Comparison of ENCODE assay signal across 7 mouse cellular contexts in genomic region chr10:59916649-59917048, GRCm38 (mm10). TPM values are rescaled to one million over a fixed set of nuclear protein-coding genes. Genes with fewer than 3 reads are reported as not detected.
DNase-seq lines count a peak whose midpoint lies in the region; ATAC-seq and TF ChIP-seq lines count a peak whose summit lies in the region.

No protein-coding gene starts in this region.

- H3K9me3 ChIP-seq in G1E (replicated peaks): no peaks in the 10 kb centered on the region
- no peaks in the 10 kb centered on the region for H3K9me3 ChIP-seq in neural tube, embryonic 12.5 days

- H3K4me3 ChIP-seq in G1E (ENCODE audit: low read depth, low read length): no peak overlapping the region; the same call in 1 of the 2 replicates
- peak overlapping the region; percentile 22; the same call in 1 of the 2 replicates for H3K4me3 ChIP-seq in brown adipose tissue, adult 24 weeks (ENCODE audit: insufficient read depth, low read depth, low read length)
- H3K4me3 ChIP-seq in liver, adult 2 months (ENCODE audit: insufficient read depth, low read depth, low read length): peak overlapping the region; percentile 36; the same call in 1 of the 2 replicates
- H3K4me3 ChIP-seq in neural tube, embryonic 12.5 days: 0 out of 2 replicates have a peak overlapping the region, but pooled peaks have one; percentile 5

- H3K4me2 ChIP-seq in neural tube, embryonic 12.5 days (replicated peaks): peak overlapping the region; percentile 55

- peak; percentile 34 for DNase-seq in G1E (ENCODE audit: low spot score)
- peak; percentile 69 for DNase-seq in heart, postnatal 4 days
- peak; percentile 37 for DNase-seq in liver, adult 2 months (ENCODE audit: extremely low read depth, low read depth, low spot score)
- DNase-seq in adrenal gland, postnatal 10 days: no peak

- H3K79me2 ChIP-seq in liver, adult 2 months (ENCODE audit: control insufficient read depth, insufficient read depth, low read length): no peaks in the 10 kb centered on the region

- H3K27me3 ChIP-seq in G1E (ENCODE audit: insufficient read depth, low read length): no peaks in the 10 kb centered on the region; the same call in 1 of the 2 replicates
- no peaks in the 10 kb centered on the region for H3K27me3 ChIP-seq in liver, adult 2 months (ENCODE audit: control insufficient read depth, insufficient read depth, low read length)
- no peaks in the 10 kb centered on the region for H3K27me3 ChIP-seq in neural tube, embryonic 12.5 days (replicated peaks)

- ATAC-seq in G1E (ENCODE audit: extremely low read depth, insufficient number of reproducible peaks, low FRiP score, poor library complexity, severe bottlenecking): peak; percentile 28; the same call in 1 of the 2 replicates
- ATAC-seq in neural tube, embryonic 12.5 days (ENCODE audit: low FRiP score, low read depth): peak; percentile 67
- no peak for ATAC-seq in cerebellum, adult (ENCODE audit: insufficient number of reproducible peaks, low FRiP score, low TSS enrichment)

- H3K4me1 ChIP-seq in G1E (ENCODE audit: insufficient read depth, low read depth, low read length): peaks cover 46% of the 10 kb centered on the region
- H3K4me1 ChIP-seq in brown adipose tissue, adult 24 weeks (ENCODE audit: control insufficient read depth, insufficient read depth, insufficient read length, low read length): peaks cover 50% of the 10 kb centered on the region
- peaks cover 11% of the 10 kb centered on the region for H3K4me1 ChIP-seq in liver, adult 2 months (ENCODE audit: control insufficient read depth, insufficient read depth, low read length)
- H3K4me1 ChIP-seq in neural tube, embryonic 12.5 days: peaks cover 30% of the 10 kb centered on the region

- H3K27ac ChIP-seq in brown adipose tissue, adult 24 weeks (replicated peaks; ENCODE audit: low read depth, low read length): peak overlapping the region; percentile 72
- H3K27ac ChIP-seq in liver, adult 2 months (replicated peaks; ENCODE audit: insufficient read depth, low read depth, low read length): peak overlapping the region; percentile 63
- H3K27ac ChIP-seq in neural tube, embryonic 12.5 days: no peak overlapping the region

- no peak for TF ChIP-seq POLR2A in liver, adult 2 months (IDR thresholded peaks at IDR 0.05; ENCODE audit: extremely low read depth, insufficient read depth, low read length)

- TF ChIP-seq CTCF in G1E (IDR thresholded peaks at IDR 0.05; ENCODE audit: low read depth, low read length): no peak
- no peak for TF ChIP-seq CTCF in liver, adult 2 months (IDR thresholded peaks at IDR 0.05; ENCODE audit: low read depth, low read length)

- H3K36me3 ChIP-seq in G1E (replicated peaks): no peaks in the 10 kb centered on the region
- H3K36me3 ChIP-seq in liver, adult 2 months (ENCODE audit: control insufficient read depth, insufficient read depth, low read length): no peaks in the 10 kb centered on the region
- H3K36me3 ChIP-seq in neural tube, embryonic 12.5 days: no peaks in the 10 kb centered on the region

- peak overlapping the region; percentile 48 for H3K9ac ChIP-seq in liver, adult 2 months (ENCODE audit: low read depth, low read length)
- H3K9ac ChIP-seq in neural tube, embryonic 12.5 days: peak overlapping the region; percentile 38; the same call in 1 of the 2 replicates

- 3% methylated on average over 10 of the region's 10 CpGs for WGBS in liver, adult 2 months
- WGBS in neural tube, embryonic 12.5 days: 4% methylated on average over 10 of the region's 10 CpGs

RNA-seq across cellular contexts. Expression of gene Ddit4, which starts 35.0 kb away (rescaled TPM):
- total RNA-seq in G1E (2014; fragmentation: Nextera tagmentation): 21.6 and 27.7 TPM in 2 replicates
- total RNA-seq in G1E (2017): 9.9 TPM in 2 replicates
- polyA plus RNA-seq in G1E (2012): 21.8 and 28.5 TPM in 2 replicates
- 6.1 and 17.7 TPM in 2 replicates for polyA plus RNA-seq in brown adipose tissue, adult 24 weeks (2012; ENCODE audit: insufficient read depth, insufficient read length, missing spikeins)
- total RNA-seq in heart, postnatal 4 days (2021): 10 to 100 TPM; 31.4 to 36.9 TPM
- total RNA-seq in liver, adult 2 months (2014; rRNA removed): 5.2 and 8.8 TPM in 2 replicates
- polyA plus RNA-seq in liver, adult 2 months (2012; rRNA removed): 13.6 and 16.4 TPM in 2 replicates
- 75.7 and 78.9 TPM in 2 replicates for polyA plus RNA-seq in neural tube, embryonic 12.5 days (2016; fragmentation: Nextera tagmentation; extraction: Ambion mirVana)
- total RNA-seq in adrenal gland, postnatal 10 days (2021): 100 to 1,000 TPM in 1 of 2 experiments, 10 to 100 TPM in 1; 46.2 to 129 TPM

RNA-seq across cellular contexts. Expression of gene Dnajb12, which starts 37.3 kb away (rescaled TPM):
- total RNA-seq in G1E (2014; fragmentation: Nextera tagmentation) (18.7 and 20.5 TPM in 2 replicates), G1E (2017) (8.9 and 10.4 TPM in 2 replicates)
- polyA plus RNA-seq in G1E (2012): 28.1 and 28.5 TPM in 2 replicates
- polyA plus RNA-seq in brown adipose tissue, adult 24 weeks (2012; ENCODE audit: insufficient read depth, insufficient read length, missing spikeins): 21.7 and 21.9 TPM in 2 replicates
- 10 to 100 TPM; 39.6 to 41.1 TPM for total RNA-seq in heart, postnatal 4 days (2021)
- total RNA-seq in liver, adult 2 months (2014; rRNA removed): 22.4 and 27.7 TPM in 2 replicates
- polyA plus RNA-seq in liver, adult 2 months (2012; rRNA removed): 47.0 and 56.9 TPM in 2 replicates
- polyA plus RNA-seq in neural tube, embryonic 12.5 days (2016; fragmentation: Nextera tagmentation; extraction: Ambion mirVana): 20.3 and 23.6 TPM in 2 replicates
- total RNA-seq in adrenal gland, postnatal 10 days (2021): 10 to 100 TPM; 45.4 to 52.7 TPM
